Mouse (Mus musculus) gastrocnemius, adult 2 months (tissue): ENCODE data around the gene Nsg2. TPM values are rescaled to one million over a fixed set of nuclear protein-coding genes. Genes with fewer than 3 reads are reported as not detected.

Experiments used
- DNase-seq: peaks from one replicate; pipeline ENCODE4 v3.0.0; 2022
- H3K27ac ChIP-seq: fragments of 200-600 bp; 2 replicates; pipeline ENCODE4 v1.8.1; 2022; ENCODE audit warnings: mild to moderate bottlenecking
- H3K4me3 ChIP-seq: fragments of 200-600 bp; 2 replicates; pipeline ENCODE4 v1.8.1; 2022; ENCODE audit warnings: mild to moderate bottlenecking, moderate library complexity
- CTCF ChIP-seq: fragments of 200-600 bp; IDR thresholded peaks from 2 replicates; pipeline ENCODE4 v1.8.1; 2022; ENCODE audit warnings: antibody characterized with exemption, mild to moderate bottlenecking, moderate library complexity
- intact Hi-C: fragments of 180-260 bp; cut with DNase I; formaldehyde crosslinking; loops from one replicate; pipeline ENCODE4 v1.15.1; 2025
- total RNA-seq, 2 experiments: library from RNA; stranded (reverse); gene quantifications; 2 replicates each; pipeline ENCODE4 v1.2.3; 2021

The Nsg2 gene
- total RNA-seq, 2 experiments from 2014 or later: not detected

DNA sequence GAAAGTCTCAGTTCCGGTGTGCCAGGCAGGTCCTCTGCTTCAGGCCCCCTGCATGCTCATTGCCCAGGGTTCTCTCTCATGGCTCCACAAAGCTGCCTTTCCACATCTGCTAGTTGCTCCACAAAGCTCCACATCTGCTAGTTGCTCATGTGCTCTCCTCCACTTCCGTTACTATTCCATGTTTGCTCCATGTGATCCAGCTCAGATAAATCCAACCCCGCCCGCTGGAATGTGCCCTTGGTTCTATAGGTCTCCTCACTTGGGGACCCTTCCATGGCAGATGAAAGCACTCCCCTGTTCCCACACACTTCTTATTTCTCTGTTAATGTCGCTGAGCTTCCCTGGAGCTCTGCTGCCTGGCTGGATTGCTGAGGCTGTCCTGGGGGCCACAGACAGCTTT is 26.4 kb downstream of the Nsg2 start:
- intact Hi-C loops: no loop called here
- no peak for TF ChIP-seq CTCF
- DNase-seq: no peak
- Histone ChIP-seq H3K27ac (no peak overlapping the region), H3K4me3 (no peak overlapping the region)

DNA sequence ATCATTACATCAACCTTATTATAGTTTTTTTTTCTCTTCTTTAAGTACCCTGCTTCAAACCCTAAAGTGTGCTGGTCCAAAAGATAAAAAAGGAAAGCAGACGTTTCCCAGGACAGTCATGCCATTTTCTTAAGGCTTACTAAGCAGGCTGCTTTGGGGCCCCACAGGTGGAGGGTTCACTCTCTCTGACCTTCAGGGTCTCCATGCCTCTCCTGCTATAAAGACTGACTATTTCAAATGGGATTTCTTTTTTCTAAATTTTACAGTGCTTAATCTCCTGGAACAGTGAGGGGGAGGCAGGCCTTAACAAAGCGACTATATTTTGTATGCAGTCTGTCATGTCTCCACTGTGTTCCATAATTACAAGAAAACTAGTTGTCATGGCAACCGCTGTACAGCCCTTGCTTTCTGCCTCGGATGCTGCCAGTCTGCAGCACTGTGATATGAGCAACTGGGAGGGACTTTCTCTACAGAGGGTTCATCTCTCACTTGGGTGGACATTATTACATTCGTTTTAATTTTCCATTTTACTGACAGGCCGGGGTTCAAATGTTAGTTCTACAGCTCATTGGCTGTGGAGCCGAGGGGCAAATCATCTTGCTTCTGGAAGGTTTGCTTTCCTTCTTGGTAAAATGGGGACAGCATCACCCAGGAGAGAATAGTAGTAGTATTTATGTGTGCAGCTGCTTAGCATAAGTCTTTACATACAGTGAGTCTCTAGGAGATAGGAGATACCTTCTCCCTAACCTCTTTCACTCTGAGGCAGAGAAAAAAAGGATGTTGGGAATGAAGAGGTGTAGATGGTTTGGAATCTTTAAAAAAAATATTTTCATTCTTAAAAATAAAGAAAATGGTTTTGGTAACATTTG is 27.4 kb downstream of the Nsg2 start:
- no peak for TF ChIP-seq CTCF
- Histone ChIP-seq H3K27ac (no peak overlapping the region), H3K4me3 (no peak overlapping the region)
- DNase-seq: no peak
- intact Hi-C loops: no loop called here

DNA sequence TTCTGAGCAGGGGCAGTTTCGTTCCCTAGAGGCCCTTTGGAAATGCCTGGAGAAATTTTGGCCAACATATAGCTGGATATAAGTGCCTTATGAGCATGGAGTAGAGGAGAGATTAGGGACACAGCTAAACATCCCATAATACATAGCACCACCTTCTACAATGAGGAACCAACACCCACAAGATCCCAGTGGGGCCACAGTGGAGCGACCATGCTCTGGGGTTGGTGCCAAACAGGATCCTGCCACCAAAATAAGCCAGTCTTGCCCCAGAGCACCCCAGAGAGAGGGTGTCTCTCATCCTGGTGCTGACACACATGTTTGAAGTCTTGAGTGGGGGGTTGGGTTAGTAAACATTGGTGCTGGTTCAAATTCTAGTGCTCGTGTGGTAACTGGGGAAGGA is 28.3 kb downstream of the Nsg2 start:
- TF ChIP-seq CTCF: no peak
- no peak for DNase-seq
- H3K4me3 ChIP-seq: no peak overlapping the region
- H3K27ac ChIP-seq: no peak overlapping the region
- intact Hi-C loops: no loop called here

DNA sequence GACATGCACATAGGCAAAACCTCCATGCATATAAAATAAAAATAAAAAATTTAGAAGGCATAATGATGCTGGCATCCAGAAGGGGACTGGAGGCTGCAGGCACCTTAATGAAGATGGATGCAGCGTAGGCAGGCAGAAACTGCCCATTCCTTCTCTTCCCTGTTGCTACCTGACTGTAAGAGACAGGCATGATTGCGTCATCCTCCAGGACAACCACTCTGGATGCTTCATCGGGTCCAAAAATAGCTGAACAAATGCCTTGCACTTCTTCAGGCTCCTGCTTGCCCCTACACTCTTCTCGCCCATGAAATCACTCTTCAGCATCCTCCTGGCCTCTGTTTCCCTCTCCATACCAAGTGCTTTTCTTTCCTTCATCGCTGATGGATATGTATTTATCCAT is 29.1 kb downstream of the Nsg2 start:
- DNase-seq: no peak
- no peak for TF ChIP-seq CTCF
- no peak overlapping the region for H3K27ac ChIP-seq
- intact Hi-C loops: no loop called here
- no peak overlapping the region for H3K4me3 ChIP-seq

DNA sequence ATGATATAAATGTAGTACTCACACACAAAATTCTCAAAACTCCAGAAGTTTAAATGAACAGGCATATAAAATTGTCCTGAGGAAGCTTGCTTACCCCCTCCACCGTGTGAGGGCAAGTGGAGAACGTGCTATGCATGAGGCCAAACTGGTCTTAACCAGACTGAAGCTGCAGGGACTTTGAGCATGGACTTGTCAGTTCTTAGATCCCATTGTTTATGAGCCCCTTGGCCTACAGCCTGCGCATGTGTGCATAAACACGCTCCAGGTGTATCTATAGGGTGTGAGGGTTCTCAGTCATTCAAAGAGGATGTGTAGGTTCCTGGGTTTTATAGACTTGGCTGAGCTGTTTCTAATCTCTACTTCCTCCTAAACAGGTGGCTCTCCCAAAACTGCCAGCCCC is 31.1 kb downstream of the Nsg2 start:
- Histone ChIP-seq H3K4me3 (no peak overlapping the region), H3K27ac (no peak overlapping the region)
- no peak for DNase-seq
- no peak for TF ChIP-seq CTCF
- intact Hi-C loops: no loop called here

DNA sequence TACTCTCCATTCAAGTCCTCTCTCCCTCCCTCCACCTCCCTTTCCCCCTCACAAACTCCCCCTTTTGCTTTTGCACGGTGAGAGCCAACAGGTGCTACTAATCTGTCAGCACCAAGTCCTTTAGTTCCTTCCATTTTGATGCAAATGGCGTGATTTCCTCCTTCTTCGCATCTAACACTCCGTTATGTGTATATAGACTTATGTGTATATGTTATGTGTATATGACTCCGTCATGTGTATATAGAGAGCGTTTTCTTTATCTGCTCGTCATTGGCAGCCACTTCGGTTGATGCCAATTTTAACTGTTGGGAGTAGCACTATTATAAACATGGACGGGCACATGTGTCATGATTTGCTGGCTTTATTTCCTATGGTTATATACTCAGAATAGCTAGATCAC is 31.8 kb downstream of the Nsg2 start:
- TF ChIP-seq CTCF: no peak
- no peak for DNase-seq

DNA sequence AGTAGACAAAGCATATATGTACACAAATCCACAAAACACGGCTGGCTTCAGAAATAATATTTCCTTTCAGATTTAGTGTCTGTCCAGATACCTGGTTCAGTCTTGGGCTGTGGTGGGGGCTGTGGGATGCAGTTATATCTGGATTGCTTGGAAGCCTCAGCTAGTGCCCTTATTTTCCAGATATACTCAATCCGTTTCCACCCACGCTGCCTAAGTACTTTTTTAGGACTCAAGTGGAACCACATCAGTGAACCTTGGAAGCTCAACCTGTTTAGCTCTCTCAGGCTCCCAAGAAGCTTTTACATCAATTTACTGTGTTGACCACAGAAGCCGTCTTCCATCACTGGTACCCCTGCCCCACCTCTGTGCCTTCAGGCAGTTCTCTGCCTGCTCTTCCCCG is 35.6 kb downstream of the Nsg2 start:
- no peak for TF ChIP-seq CTCF
- intact Hi-C loops: no loop called here
- no peak for DNase-seq
- Histone ChIP-seq H3K4me3 (no peak overlapping the region), H3K27ac (no peak overlapping the region)

More for the DNA sequence above, 31.8 kb downstream of the Nsg2 start:
- Histone ChIP-seq H3K4me3 (no peak overlapping the region), H3K27ac (no peak overlapping the region)
- intact Hi-C loops: no loop called here

DNA sequence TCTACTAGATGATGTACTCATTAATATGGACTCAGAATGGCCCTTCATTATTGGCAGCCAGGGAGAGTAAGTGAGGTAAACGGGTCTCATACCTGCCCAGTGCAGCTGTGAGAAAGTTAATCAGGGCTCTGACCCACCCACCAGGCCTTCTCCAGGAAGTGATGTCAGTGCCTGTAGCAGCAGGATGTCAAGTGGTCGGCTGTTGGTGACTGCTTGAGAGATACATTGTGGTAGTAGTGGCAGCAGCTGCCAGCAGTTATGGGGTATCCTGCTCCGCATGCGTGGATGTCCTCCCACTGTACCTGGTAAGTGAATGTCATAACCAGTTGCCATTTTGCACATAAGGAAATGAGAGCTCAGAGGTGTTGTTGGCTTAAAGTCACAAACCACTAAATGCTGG is 39.4 kb downstream of the Nsg2 start:
- Histone ChIP-seq H3K27ac (no peak overlapping the region), H3K4me3 (no peak overlapping the region)
- intact Hi-C loops: no loop called here
- no peak for TF ChIP-seq CTCF
- no peak for DNase-seq

DNA sequence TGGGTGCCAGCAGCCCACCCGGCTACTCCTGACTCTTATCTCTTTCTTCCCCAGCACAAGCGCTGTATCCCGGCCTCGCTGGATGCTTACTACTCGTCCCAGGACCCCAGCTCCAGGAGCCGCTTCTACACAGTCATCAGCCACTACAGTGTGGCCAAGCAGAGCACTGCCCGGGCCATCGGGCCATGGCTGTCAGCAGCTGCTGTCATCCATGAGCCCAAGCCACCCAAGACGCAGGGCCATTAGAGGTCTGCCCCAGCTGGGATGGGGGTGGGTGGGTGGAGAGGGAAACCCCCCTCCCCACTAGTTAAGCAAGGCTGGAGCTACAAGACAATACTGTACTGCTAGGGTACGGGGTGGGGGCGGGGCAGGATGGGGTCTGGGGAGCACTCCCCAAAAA is 57.1 kb downstream of the Nsg2 start:
- H3K4me3 ChIP-seq: no peak overlapping the region
- DNase-seq: no peak
- TF ChIP-seq CTCF: no peak
- intact Hi-C loops: no loop called here
- H3K27ac ChIP-seq: no peak overlapping the region

DNA sequence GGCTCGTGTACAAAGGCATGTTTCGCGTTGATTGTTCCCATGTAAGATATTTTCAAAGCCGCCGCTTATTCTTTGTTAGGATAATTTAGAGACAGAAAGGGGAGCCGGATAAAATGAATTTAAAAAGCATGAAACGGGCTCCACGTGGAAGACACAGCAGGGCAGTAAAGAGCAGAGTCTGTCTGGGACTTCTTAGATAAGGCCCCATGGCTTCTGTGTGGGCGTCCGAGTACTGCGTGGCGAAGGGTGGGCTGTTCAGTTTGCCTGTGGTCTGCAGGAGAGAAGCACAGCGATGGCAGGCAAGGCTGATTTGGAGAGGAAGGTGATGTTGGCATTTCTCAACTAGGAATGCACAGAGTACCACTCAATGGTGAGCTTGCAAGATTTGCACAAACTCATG is 57.6 kb downstream of the Nsg2 start:
- no peak for TF ChIP-seq CTCF
- Histone ChIP-seq H3K4me3 (no peak overlapping the region), H3K27ac (no peak overlapping the region)
- no peak for DNase-seq
- intact Hi-C loops: no loop called here

DNA sequence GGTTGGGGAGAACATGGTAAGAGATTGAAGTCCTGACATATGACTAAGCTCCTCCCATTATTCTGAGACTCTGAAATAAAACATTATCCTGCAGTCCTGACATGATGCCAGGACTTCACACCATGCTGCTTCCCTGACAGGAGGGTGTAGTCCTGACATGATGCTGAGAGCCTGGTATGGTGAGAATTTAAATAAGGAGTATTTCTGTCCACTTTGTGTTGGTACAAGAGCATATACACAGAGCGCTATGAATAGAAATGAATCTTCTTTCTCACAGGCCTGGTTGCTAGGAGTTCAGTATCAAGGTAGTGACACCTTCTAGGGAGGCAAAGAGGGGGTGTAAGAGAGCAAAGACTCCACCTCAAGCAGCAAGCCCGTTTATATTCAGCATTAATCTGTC is 60.8 kb downstream of the Nsg2 start:
- Histone ChIP-seq H3K4me3 (no peak overlapping the region), H3K27ac (peak overlapping the region; percentile 63; the same call in 1 of the 2 replicates)
- DNase-seq: no peak
- no peak for TF ChIP-seq CTCF
- intact Hi-C loops: no loop called here

DNA sequence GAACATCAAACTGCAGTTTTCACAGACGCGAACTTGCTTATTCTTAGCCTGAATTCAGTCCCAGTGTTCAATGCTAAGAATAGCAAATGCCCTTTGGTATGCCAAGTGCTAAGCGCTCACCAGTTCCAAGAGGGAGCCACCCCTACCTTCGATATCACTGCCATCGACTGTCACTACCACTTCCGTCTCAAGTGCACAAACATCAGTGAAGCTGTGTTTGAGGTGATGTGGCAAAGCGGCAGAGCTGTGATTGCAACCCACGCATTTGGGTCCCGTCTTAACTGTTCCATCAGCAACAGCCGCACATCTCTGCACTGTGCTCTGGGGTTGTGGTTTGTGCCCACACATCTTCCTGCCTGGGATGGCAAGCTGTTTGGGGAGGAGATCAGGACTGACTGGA is 61.6 kb downstream of the Nsg2 start:
- TF ChIP-seq CTCF: no peak
- H3K27ac ChIP-seq: peak overlapping the region; percentile 63; the same call in 1 of the 2 replicates
- DNase-seq: no peak
- intact Hi-C loops: no loop called here
- peak overlapping the region; percentile 29 for H3K4me3 ChIP-seq

DNA sequence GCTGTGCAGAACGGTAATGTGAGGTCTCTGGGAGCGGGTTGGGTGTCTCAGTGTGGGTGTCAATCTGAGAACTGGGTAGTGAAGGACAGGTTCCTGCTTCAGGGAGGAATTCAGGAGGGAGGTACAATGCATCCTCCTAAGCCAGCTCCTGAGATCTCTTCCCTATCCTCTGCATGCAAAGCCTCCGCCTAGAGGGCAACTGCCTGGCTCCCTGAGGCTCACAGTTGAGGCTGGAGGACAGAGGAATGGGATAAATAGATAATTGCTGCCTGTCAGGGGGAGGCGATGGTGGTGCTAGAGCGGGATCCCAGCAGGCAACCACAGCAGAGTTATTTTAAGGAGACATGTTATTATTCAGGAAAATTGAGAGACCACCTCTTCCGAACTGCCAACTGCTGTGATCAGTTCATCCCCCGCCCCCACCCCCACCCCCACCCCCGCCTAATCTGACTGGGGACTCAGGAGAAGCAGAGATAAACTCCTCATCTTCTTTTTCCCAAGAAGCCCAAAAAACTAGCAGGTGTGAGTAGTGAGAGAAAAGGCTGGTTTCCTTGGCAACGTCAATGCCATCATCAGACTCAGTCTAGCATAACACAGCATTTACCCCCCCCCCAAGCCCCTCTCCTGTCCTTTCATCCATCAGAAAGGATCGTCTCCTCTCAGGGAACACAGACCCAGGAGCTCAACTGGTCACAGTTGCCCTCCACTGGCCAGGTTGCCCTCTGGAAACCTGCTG is 63.7 kb downstream of the Nsg2 start:
- intact Hi-C loops: no loop called here
- no peak overlapping the region for H3K27ac ChIP-seq
- TF ChIP-seq CTCF: no peak
- H3K4me3 ChIP-seq: no peak overlapping the region
- DNase-seq: no peak

DNA sequence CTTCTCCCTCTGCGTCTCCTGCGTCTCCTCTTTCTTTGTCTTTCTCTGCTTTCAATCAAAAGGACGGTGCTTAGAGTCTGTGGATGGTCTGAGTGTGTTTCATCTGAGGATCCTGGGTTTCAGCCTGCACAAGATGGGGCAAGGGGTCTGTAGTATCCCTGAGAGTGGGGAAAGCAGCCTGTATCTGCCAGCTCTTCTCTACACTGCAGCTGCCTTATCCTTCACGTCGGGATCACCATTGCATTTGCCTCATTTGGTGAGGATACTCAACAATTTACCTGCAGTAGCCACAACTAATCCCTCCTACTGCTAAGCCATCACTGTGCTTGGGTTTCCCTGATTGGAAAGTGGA is 64.2 kb downstream of the Nsg2 start:
- no peak for DNase-seq
- Histone ChIP-seq H3K27ac (no peak overlapping the region), H3K4me3 (no peak overlapping the region)
- intact Hi-C loops: no loop called here
- no peak for TF ChIP-seq CTCF
